Mouse (Mus musculus) limb, embryonic 12.5 days (tissue): ENCODE results near the gene Vps45. TPM values are rescaled to one million over a fixed set of nuclear protein-coding genes. Genes with fewer than 3 reads are reported as not detected.

Experiments
- ATAC-seq: fragments of 200-750 bp; cut with Nextera tagmentation; 2 replicates; pipeline ENCODE4 v1.8.0; 2017; ENCODE audit warnings: low read depth, moderate TSS enrichment; ENCODE audit not compliant: insufficient number of reproducible peaks, insufficient read depth, low FRiP score, low TSS enrichment
- H3K27ac ChIP-seq: fragments of 300-500 bp; sonication (generic); 2 replicates; pipeline ENCODE4 v1.5.1; 2016; ENCODE audit warnings: mild to moderate bottlenecking, moderate library complexity
- H3K27me3 ChIP-seq: fragments of 300-500 bp; sonication (generic); 2 replicates; pipeline ENCODE4 v1.6.1; 2016; ENCODE audit warnings: mild to moderate bottlenecking, moderate library complexity
- H3K36me3 ChIP-seq: fragments of 300-500 bp; sonication (generic); 2 replicates; pipeline ENCODE4 v1.6.1; 2016; ENCODE audit warnings: mild to moderate bottlenecking, moderate library complexity
- H3K4me1 ChIP-seq: fragments of 300-500 bp; sonication (generic); replicated peaks from 2 replicates; pipeline ENCODE4 v1.6.1; 2016
- H3K4me2 ChIP-seq: fragments of 300-500 bp; sonication (generic); 2 replicates; pipeline ENCODE4 v1.6.1; 2016; ENCODE audit warnings: mild to moderate bottlenecking, moderate library complexity
- H3K4me3 ChIP-seq: fragments of 300-500 bp; sonication (generic); replicated peaks from 2 replicates; pipeline ENCODE4 v1.5.1; 2016; ENCODE audit warnings: mild to moderate bottlenecking
- H3K9ac ChIP-seq: fragments of 300-500 bp; sonication (generic); replicated peaks from 2 replicates; pipeline ENCODE4 v1.6.1; 2016; ENCODE audit warnings: mild to moderate bottlenecking, moderate library complexity
- H3K9me3 ChIP-seq: fragments of 300-500 bp; sonication (generic); 2 replicates; pipeline ENCODE4 v1.6.1; 2016; ENCODE audit warnings: mild to moderate bottlenecking, moderate library complexity
- WGBS: fragments of 180-500 bp; shearing (Covaris S2); methylation state at CpG from one replicate; pipeline ENCODE4 v1.1.7; 2016; 5-methylcytosine and 5-hydroxymethylcytosine counted together
- polyA plus RNA-seq: library from polyadenylated mRNA; unstranded; fragments of >200 nt; fragmentation: Nextera tagmentation; extraction: Ambion mirVana; gene quantifications from 2 replicates; pipeline ENCODE4 v1.2.1, GENCODE M21; 2016

Gene Vps45
- polyA plus RNA-seq: 36.5 and 38.9 TPM in 2 replicates

DNA sequence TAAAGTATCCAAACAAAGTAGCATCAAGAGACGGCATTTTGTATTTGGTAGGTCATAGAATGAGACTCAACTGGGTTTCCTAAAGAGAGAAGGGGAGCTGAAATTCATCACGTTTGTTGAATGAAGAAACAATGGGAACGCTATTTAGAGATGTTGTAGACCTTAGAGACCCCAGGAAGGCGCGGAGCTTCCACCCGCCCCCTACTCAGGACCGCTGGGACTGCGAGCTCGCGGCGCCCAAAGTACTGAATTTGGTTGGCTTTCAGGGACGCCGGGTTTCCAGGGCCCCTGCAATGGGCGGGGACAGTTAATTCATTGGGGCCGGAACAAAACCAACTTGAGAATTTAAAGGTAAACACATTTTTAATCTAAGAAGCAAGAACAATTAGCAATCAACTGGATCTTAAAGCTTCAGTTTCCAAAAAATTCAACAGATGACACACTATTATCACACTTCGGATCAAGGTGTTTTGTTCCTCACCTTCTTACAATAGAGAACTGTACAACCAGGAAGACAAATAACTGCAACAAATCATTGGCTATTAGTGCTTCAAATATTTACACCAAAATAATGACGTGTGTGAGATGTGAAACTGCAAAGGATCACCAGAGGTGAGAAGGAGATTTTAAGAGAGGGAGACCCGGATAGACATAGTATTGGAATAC is at the start of gene Vps45:
Gene Vps45, minus strand, starts transcription at position 236 of the 666 bp plus-strand sequence.
- H3K4me3 ChIP-seq: peak within 1 kb of the TSS; percentile 67
- no peaks in the 10 kb centered on the region for H3K27me3 ChIP-seq
- H3K9me3 ChIP-seq: no peaks in the 10 kb centered on the region
- peaks cover 6% of the 10 kb centered on the region; the same call in 1 of the 2 replicates for H3K36me3 ChIP-seq
- ATAC-seq: peak; percentile 72; the same call in 1 of the 2 replicates
- WGBS: 1% methylated on average over 18 of the region's 18 CpGs
- H3K27ac ChIP-seq: peak within 1 kb of the TSS; percentile 95
- H3K9ac ChIP-seq: peak within 1 kb of the TSS; percentile 73
- no peaks in the 10 kb centered on the region; the same call in 1 of the 2 replicates for H3K4me1 ChIP-seq
- H3K4me2 ChIP-seq: peak within 1 kb of the TSS; percentile 81

DNA sequence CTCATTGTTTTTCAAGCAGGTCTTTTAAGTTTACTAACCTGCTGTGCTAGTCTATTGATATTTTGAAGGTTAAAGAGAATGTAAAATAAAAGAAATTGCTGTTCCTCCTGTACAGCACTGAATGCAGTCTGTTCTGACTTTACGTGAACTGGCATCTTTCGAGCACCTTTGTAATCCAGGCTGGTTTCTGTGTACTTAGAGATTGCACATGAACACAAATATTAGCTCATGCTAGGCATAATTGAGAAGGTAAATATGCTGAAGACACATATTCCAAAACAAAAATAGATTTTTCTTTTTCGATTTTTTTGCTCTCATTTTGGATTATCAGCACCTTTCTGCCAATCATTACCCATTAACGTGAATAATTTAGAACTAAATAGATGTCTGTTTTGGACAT is 47.9 kb upstream of the Vps45 start:
- H3K4me1 ChIP-seq: peaks cover 21% of the 10 kb centered on the region
- H3K9me3 ChIP-seq: no peaks in the 10 kb centered on the region
- H3K27me3 ChIP-seq: no peaks in the 10 kb centered on the region
- peak overlapping the region; percentile 80; the same call in 1 of the 2 replicates for H3K4me2 ChIP-seq
- WGBS: 89% methylated on average over 4 of the region's 4 CpGs
- H3K4me3 ChIP-seq: no peak overlapping the region
- no peak overlapping the region for H3K27ac ChIP-seq
- no peak overlapping the region for H3K9ac ChIP-seq
- no peak for ATAC-seq
- H3K36me3 ChIP-seq: peaks cover 5% of the 10 kb centered on the region; the same call in 1 of the 2 replicates

DNA sequence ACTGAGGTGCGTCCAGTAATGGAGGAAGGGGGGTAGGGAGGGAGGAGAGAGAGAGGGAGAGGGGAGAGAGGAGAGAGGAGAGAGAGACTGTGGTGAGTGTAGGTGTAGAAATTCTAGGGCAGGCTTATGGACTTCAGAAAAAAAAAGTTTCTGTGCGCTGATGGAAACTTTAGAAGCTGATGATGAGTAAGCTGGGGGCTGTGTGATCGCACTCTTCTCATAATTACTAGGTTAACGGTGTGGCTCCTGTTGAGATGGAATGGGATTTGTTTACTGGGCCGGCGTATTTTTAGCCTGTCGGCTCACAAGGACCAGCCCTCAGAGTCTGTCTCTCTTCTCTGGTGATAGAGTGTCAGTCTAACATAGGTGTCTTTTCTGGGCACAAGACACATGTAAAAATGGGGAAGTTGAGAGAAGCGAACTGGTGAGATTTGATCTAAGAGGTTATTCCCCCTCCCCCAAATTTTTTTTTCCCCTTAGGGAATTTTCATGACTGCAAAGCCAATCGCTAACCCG is 47.0 kb upstream of the Vps45 start:
- peak overlapping the region; percentile 88 for H3K9ac ChIP-seq
- no peak for ATAC-seq
- H3K27me3 ChIP-seq: no peaks in the 10 kb centered on the region
- H3K36me3 ChIP-seq: peaks cover 5% of the 10 kb centered on the region; the same call in 1 of the 2 replicates
- H3K4me2 ChIP-seq: peak overlapping the region; percentile 80
- WGBS: 9% methylated on average over 10 of the region's 10 CpGs
- H3K4me3 ChIP-seq: peak overlapping the region; percentile 88
- H3K27ac ChIP-seq: peak overlapping the region; percentile 93
- H3K9me3 ChIP-seq: no peaks in the 10 kb centered on the region
- peaks cover 21% of the 10 kb centered on the region for H3K4me1 ChIP-seq

DNA sequence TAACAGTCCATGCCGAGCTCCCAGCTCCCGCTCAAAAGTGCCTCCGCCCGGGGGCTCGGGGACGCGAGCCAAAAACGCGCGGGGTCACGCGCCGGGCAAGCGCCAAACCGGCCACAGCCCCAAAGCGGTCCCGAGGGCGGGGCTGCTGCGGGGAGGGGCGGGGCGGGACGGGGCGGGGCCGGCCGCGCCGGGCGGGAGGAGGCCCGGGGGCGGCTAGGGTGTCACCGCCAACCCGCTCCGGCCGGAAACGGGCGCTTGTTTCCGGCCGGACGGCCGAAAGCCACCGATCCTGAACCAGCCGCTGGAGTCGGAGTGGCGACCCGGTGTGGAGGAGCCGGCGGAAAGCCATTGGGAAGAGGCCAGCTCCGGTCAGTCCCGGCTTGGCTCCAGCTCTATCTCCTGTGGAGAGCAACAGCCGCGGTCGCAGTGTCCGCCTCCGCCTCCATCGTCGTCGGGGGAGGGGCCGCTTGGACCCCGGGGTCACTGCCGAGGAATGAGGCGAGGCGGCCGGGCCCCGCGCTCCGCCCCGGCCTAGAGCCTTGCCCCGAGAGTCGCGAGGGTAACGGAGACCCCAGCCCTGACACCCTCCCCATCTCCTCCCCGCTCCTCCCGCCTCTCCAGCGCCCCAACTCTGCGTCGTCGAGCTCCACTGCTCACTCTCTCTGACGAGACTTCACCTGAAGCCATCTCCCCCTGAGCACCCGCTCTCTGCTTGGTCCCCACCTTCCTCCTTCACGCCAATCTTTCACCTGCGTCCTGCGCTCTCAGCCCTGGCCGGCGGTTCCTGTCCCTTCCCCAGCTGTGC is 46.2 kb upstream of the Vps45 start, which contains the start of gene Otud7b:
Gene Otud7b, plus strand, starts transcription at position 267 of the 805 bp plus-strand sequence.
- peaks cover 21% of the 10 kb centered on the region for H3K4me1 ChIP-seq
- H3K4me2 ChIP-seq: peak within 1 kb of the TSS; percentile 80
- peak within 1 kb of the TSS; percentile 88 for H3K9ac ChIP-seq
- H3K27me3 ChIP-seq: no peaks in the 10 kb centered on the region
- WGBS: under 1% methylated on average over 79 of the region's 84 CpGs
- peak within 1 kb of the TSS; percentile 93 for H3K27ac ChIP-seq
- H3K4me3 ChIP-seq: peak within 1 kb of the TSS; percentile 88
- H3K36me3 ChIP-seq: peaks cover 5% of the 10 kb centered on the region; the same call in 1 of the 2 replicates
- ATAC-seq: peak; percentile 88
- H3K9me3 ChIP-seq: no peaks in the 10 kb centered on the region

DNA sequence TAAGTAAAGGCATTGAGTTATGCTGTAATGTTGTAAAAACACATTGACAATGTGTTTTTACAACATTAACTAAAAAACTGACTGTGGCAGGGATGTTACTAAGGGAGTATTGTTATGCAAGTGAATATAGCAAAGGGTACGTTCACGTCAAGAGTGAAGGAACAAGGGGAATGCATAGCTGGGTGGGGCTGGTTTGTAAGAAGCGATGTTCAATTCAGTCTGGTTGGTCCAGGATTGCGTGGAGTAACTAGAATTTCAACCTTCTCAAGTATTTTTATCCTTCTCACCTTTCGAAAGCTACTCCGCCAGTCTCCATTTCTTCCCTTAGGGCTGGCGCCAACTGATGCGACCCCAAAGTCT is 45.6 kb upstream of the Vps45 start:
- Histone ChIP-seq H3K9me3 (no peaks in the 10 kb centered on the region), H3K4me3 (peak overlapping the region; percentile 88), H3K9ac (peak overlapping the region; percentile 88), H3K27ac (peak overlapping the region; percentile 93), H3K36me3 (peaks cover under 1% of the 10 kb centered on the region; the same call in 1 of the 2 replicates), H3K27me3 (no peaks in the 10 kb centered on the region), H3K4me1 (peaks cover 21% of the 10 kb centered on the region), H3K4me2 (peak overlapping the region; percentile 80)
- WGBS: 2% methylated on average over 8 of the region's 8 CpGs
- peak; percentile 29; the same call in 1 of the 2 replicates for ATAC-seq

DNA sequence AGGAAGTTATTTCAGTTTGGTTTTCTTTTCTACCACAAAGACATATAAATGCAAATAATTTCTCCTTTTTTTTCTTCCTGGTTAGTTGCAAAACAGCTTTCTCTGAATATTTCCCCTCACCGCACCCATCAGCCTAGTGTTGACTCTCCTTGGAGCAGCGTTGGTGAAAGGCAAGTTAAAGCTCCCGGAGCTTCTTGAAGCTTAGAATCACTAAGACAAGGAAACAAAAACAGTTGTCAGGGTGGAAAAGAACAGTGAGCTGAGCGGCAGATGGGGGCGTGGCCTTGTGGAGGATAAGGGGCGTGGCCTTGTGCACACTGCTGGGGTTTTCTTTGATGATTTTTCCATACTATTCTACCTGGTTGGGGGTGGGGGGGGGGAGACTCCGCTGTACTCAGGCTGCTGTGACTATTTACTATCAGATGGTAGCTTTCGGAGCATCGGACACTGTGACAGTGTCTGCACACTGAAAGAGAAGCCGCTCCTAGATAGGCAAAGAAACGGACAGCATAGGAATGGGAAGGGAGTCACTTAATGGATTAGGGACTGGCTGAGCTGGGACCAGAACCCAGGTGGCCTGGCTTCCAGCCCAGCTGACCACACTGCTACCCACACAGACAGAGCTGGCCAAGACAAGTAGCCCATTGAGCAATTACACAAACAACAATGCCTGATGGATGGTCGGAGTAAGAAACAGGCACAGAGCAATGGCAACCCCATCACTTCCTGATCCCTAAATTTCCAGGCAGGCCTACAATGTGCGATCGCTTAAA is 44.0 kb upstream of the Vps45 start:
- H3K9ac ChIP-seq: no peak overlapping the region
- 26% methylated on average over 14 of the region's 14 CpGs for WGBS

DNA sequence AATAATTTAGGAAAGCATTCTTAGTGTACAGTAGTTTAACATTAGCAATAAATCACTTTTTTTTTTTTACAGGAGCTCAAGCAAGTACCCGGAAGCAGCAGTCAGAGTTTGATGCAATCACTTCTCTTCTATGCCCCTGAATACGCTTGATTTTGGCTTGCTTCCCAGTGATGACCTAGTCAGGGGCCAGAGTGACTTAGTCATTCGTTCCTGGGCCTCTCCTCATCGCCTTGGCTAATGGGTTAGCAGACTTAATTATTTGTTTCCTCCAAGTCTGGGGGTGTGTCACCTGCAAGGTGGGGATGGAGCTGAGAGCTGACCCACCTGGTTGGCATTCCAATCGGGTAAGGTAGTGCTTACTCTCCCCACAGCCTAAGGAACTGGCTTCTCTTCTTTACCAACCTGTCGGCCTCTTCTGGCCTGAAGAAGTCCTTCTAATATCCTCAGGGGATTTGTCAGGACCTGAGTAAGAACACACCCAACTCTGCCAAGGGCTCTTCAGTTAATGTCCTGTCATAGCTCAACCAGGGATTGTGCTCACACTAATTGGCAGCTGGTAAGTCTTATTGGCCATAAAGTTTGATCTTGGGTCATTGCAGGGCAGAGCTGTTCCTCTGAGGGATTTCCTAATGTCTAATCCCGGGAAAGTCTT is 40.5 kb upstream of the Vps45 start:
- 51% methylated on average over 7 of the region's 7 CpGs for WGBS
- ATAC-seq: no peak
- no peak overlapping the region for H3K27ac ChIP-seq

More for the DNA sequence above, 44.0 kb upstream of the Vps45 start:
- peak overlapping the region; percentile 47 for H3K4me2 ChIP-seq
- H3K27ac ChIP-seq: no peak overlapping the region
- no peaks in the 10 kb centered on the region for H3K9me3 ChIP-seq
- ATAC-seq: no peak
- H3K36me3 ChIP-seq: no peaks in the 10 kb centered on the region
- 0 out of 2 replicates have a peak overlapping the region, but pooled peaks have one; percentile 7 for H3K4me3 ChIP-seq
- H3K27me3 ChIP-seq: no peaks in the 10 kb centered on the region
- H3K4me1 ChIP-seq: peaks cover 21% of the 10 kb centered on the region

DNA sequence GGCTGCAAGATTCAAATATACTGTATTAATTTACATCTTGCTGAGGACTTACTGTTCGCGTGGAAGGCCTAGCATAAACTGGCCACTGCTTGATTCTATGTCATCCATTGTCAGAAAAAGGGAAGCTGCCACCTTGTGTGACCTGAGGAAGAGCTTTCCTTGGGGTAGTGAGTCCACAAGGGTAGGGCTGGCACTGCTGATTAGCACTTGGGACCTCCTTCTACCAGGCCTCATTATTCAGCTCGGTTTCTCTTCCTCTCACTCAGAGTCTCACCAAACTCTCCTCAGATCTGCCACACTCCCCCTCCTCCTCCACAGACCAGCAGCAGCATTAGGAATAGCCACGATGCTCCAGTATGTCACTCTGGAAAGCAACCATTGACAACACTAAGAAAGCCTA is 39.9 kb upstream of the Vps45 start:
- H3K27me3 ChIP-seq: no peaks in the 10 kb centered on the region
- ATAC-seq: no peak
- no peak overlapping the region for H3K4me2 ChIP-seq
- H3K27ac ChIP-seq: no peak overlapping the region
- H3K9me3 ChIP-seq: no peaks in the 10 kb centered on the region
- H3K4me1 ChIP-seq: peaks cover 8% of the 10 kb centered on the region
- no peak overlapping the region for H3K9ac ChIP-seq
- no peak overlapping the region for H3K4me3 ChIP-seq
- no peaks in the 10 kb centered on the region for H3K36me3 ChIP-seq
- 68% methylated on average over 4 of the region's 4 CpGs for WGBS

More for the DNA sequence above, 40.5 kb upstream of the Vps45 start:
- Histone ChIP-seq H3K4me3 (no peak overlapping the region), H3K36me3 (no peaks in the 10 kb centered on the region), H3K4me2 (no peak overlapping the region), H3K9ac (no peak overlapping the region), H3K4me1 (peaks cover 8% of the 10 kb centered on the region), H3K27me3 (no peaks in the 10 kb centered on the region), H3K9me3 (no peaks in the 10 kb centered on the region)

DNA sequence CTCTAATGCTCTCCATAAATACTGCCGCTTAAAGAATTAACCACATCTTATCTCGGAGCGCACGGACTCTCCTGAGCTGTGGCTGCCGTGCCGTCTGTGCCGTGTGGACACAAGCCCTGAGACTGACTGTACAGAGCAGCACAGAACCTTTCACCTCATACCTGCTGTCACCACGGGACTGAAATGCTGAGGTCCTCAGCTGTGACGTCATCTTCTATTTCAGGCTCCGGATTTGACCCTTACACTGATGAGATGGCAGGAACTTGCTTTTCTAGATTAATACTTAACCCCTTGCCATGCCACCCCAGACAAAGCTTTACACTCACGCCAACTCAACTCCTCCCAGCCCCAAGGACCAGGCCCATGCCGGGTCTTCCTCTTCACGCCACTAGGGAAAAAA is 35.9 kb upstream of the Vps45 start:
- Histone ChIP-seq H3K9ac (no peak overlapping the region), H3K4me2 (no peak overlapping the region), H3K27ac (no peak overlapping the region), H3K9me3 (no peaks in the 10 kb centered on the region), H3K4me1 (no peaks in the 10 kb centered on the region), H3K27me3 (no peaks in the 10 kb centered on the region), H3K36me3 (no peaks in the 10 kb centered on the region), H3K4me3 (no peak overlapping the region)
- ATAC-seq: no peak
- 83% methylated on average over 13 of the region's 13 CpGs for WGBS

DNA sequence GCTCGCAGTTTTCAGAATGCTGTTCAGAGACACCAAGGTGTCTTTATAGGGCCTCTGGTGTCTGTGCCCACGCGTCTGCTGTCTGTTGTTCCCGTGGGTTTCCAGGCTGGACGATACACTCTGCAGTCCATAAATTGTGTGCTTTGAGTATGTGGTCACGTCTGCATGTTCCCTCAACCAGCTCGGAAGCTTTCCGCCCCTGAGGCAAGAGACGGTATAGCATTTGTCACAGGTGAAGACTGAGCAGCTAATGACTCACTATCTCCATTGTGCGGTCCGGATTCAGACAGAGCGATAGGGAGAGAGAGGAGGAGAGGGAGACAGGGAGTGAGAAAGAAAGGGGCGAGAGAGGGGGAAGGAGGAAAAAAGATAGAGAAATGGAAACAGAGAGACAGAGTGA is 35.2 kb upstream of the Vps45 start:
- Histone ChIP-seq H3K9me3 (no peaks in the 10 kb centered on the region), H3K4me1 (no peaks in the 10 kb centered on the region), H3K27ac (no peak overlapping the region), H3K27me3 (no peaks in the 10 kb centered on the region), H3K36me3 (no peaks in the 10 kb centered on the region), H3K4me2 (no peak overlapping the region), H3K9ac (no peak overlapping the region), H3K4me3 (no peak overlapping the region)
- 69% methylated on average over 13 of the region's 13 CpGs for WGBS
- ATAC-seq: no peak
